Mouse (Mus musculus): ENCODE results near the gene Slc39a9. TPM values are rescaled to one million over a fixed set of nuclear protein-coding genes. Genes with fewer than 3 reads are reported as not detected.
A peak's percentile ranks its signal among the peaks of the same experiment; 100 is the strongest.

Gene Slc39a9
- polyA plus RNA-seq, 1 experiment from 2014 or later, result 24.4 TPM

- no peak overlapping the region for H3K4me3 ChIP-seq
- no peaks in the 10 kb centered on the region for H3K36me3 ChIP-seq
- no peaks in the 10 kb centered on the region for H3K9me3 ChIP-seq
- WGBS, result 73% methylated on average over 9 of the region's 9 CpGs
- H3K27ac ChIP-seq, result no peak overlapping the region
- no peaks in the 10 kb centered on the region for H3K27me3 ChIP-seq (ENCODE audit: insufficient read depth, poor library complexity, severe bottlenecking)
- peaks cover 10% of the 10 kb centered on the region for H3K4me1 ChIP-seq (replicated peaks)
- DNase-seq (ENCODE audit: low spot score), result no peak
These were observed 31.4 kb upstream of the Slc39a9 start for GRCm38 (mm10) chr12:80612113-80612791.

- H3K27me3 ChIP-seq (ENCODE audit: insufficient read depth, poor library complexity, severe bottlenecking), result no peaks in the 10 kb centered on the region
- no peaks in the 10 kb centered on the region for H3K9me3 ChIP-seq
- WGBS, result 58% methylated on average over 7 of the region's 7 CpGs
- peak overlapping the region; percentile 12; the same call in 1 of the 2 replicates for H3K27ac ChIP-seq
- H3K4me1 ChIP-seq (replicated peaks), result peaks cover 10% of the 10 kb centered on the region
- DNase-seq (ENCODE audit: low spot score), result no peak
- H3K36me3 ChIP-seq, result no peaks in the 10 kb centered on the region
- H3K4me3 ChIP-seq, result no peak overlapping the region
These were observed 28.1 kb upstream of the Slc39a9 start for GRCm38 (mm10) chr12:80615371-80616257.

GRCm38 (mm10) chr12:80620501-80620900 lies 23.2 kb upstream of the Slc39a9 start:
- H3K9me3 ChIP-seq, result no peaks in the 10 kb centered on the region
- H3K36me3 ChIP-seq, result no peaks in the 10 kb centered on the region
- no peak overlapping the region for H3K4me3 ChIP-seq
- 80% methylated on average over 5 of the region's 5 CpGs for WGBS
- H3K27ac ChIP-seq, result no peak overlapping the region
- DNase-seq (ENCODE audit: low spot score), result no peak
- no peaks in the 10 kb centered on the region for H3K27me3 ChIP-seq (ENCODE audit: insufficient read depth, poor library complexity, severe bottlenecking)
- peaks cover 10% of the 10 kb centered on the region for H3K4me1 ChIP-seq (replicated peaks)

GRCm38 (mm10) chr12:80631790-80632189 lies 11.9 kb upstream of the Slc39a9 start:
- Histone ChIP-seq H3K4me3 (no peak overlapping the region), H3K36me3 (peaks cover 72% of the 10 kb centered on the region), H3K27me3 (ENCODE audit: insufficient read depth, poor library complexity, severe bottlenecking) (no peaks in the 10 kb centered on the region), H3K27ac (no peak overlapping the region), H3K4me1 (replicated peaks) (peaks cover 22% of the 10 kb centered on the region), H3K9me3 (no peaks in the 10 kb centered on the region)
- 90% methylated on average over 5 of the region's 5 CpGs for WGBS
- no peak for DNase-seq (ENCODE audit: low spot score)

GRCm38 (mm10) chr12:80642725-80643692 lies 674 bp upstream of the Slc39a9 start:
- peaks cover 48% of the 10 kb centered on the region for H3K36me3 ChIP-seq
- H3K4me3 ChIP-seq, result peak overlapping the region; percentile 99
- peak; percentile 79 for DNase-seq (ENCODE audit: low spot score)
- H3K4me1 ChIP-seq (replicated peaks), result peaks cover 41% of the 10 kb centered on the region
- peak overlapping the region; percentile 97 for H3K27ac ChIP-seq
- H3K9me3 ChIP-seq, result no peaks in the 10 kb centered on the region
- H3K27me3 ChIP-seq (ENCODE audit: insufficient read depth, poor library complexity, severe bottlenecking), result no peaks in the 10 kb centered on the region
- WGBS, result 3% methylated on average over 48 of the region's 48 CpGs

GRCm38 (mm10) chr12:80644506-80644868 lies 804 bp downstream of the Slc39a9 start:
- Histone ChIP-seq H3K27me3 (ENCODE audit: insufficient read depth, poor library complexity, severe bottlenecking) (no peaks in the 10 kb centered on the region), H3K9me3 (no peaks in the 10 kb centered on the region), H3K4me3 (peak overlapping the region; percentile 99), H3K4me1 (replicated peaks) (peaks cover 41% of the 10 kb centered on the region), H3K36me3 (peaks cover 46% of the 10 kb centered on the region), H3K27ac (peak overlapping the region; percentile 97)
- DNase-seq (ENCODE audit: low spot score), result no peak
- 11% methylated on average over 18 of the region's 18 CpGs for WGBS

- Histone ChIP-seq H3K4me1 (replicated peaks) (peaks cover 41% of the 10 kb centered on the region), H3K27me3 (ENCODE audit: insufficient read depth, poor library complexity, severe bottlenecking) (no peaks in the 10 kb centered on the region), H3K27ac (no peak overlapping the region), H3K36me3 (peaks cover 34% of the 10 kb centered on the region), H3K4me3 (no peak overlapping the region), H3K9me3 (no peaks in the 10 kb centered on the region)
- DNase-seq (ENCODE audit: low spot score), result no peak
- 96% methylated on average over 3 of the region's 3 CpGs for WGBS
These were observed 2.7 kb downstream of the Slc39a9 start for GRCm38 (mm10) chr12:80646377-80646776.

- H3K4me3 ChIP-seq, result no peak overlapping the region
- DNase-seq (ENCODE audit: low spot score), result no peak
- H3K27ac ChIP-seq, result no peak overlapping the region
- 94% methylated on average over 7 of the region's 7 CpGs for WGBS
- peaks cover 9% of the 10 kb centered on the region for H3K36me3 ChIP-seq
- H3K9me3 ChIP-seq, result no peaks in the 10 kb centered on the region
- H3K27me3 ChIP-seq (ENCODE audit: insufficient read depth, poor library complexity, severe bottlenecking), result no peaks in the 10 kb centered on the region
- H3K4me1 ChIP-seq (replicated peaks), result no peaks in the 10 kb centered on the region
These were observed 10.4 kb downstream of the Slc39a9 start for GRCm38 (mm10) chr12:80653951-80654658.

- WGBS, result 95% methylated on average over 3 of the region's 3 CpGs
These were observed 11.0 kb downstream of the Slc39a9 start for GRCm38 (mm10) chr12:80654659-80655025.

GRCm38 (mm10) chr12:80658661-80659060 lies 15.0 kb downstream of the Slc39a9 start:
- Histone ChIP-seq H3K4me3 (no peak overlapping the region), H3K27me3 (ENCODE audit: insufficient read depth, poor library complexity, severe bottlenecking) (no peaks in the 10 kb centered on the region), H3K9me3 (no peaks in the 10 kb centered on the region), H3K36me3 (peaks cover 11% of the 10 kb centered on the region), H3K27ac (no peak overlapping the region), H3K4me1 (replicated peaks) (no peaks in the 10 kb centered on the region)
- DNase-seq (ENCODE audit: low spot score), result no peak
- WGBS, result 94% methylated on average over 6 of the region's 6 CpGs

More at GRCm38 (mm10) chr12:80654659-80655025, 11.0 kb downstream of the Slc39a9 start:
- H3K27me3 ChIP-seq (ENCODE audit: insufficient read depth, poor library complexity, severe bottlenecking), result no peaks in the 10 kb centered on the region
- no peak overlapping the region for H3K27ac ChIP-seq
- H3K4me3 ChIP-seq, result no peak overlapping the region
- peaks cover 6% of the 10 kb centered on the region; the same call in 1 of the 2 replicates for H3K36me3 ChIP-seq
- H3K4me1 ChIP-seq (replicated peaks), result no peaks in the 10 kb centered on the region
- no peak for DNase-seq (ENCODE audit: low spot score)
- H3K9me3 ChIP-seq, result no peaks in the 10 kb centered on the region

- Histone ChIP-seq H3K4me3 (no peak overlapping the region), H3K9me3 (no peaks in the 10 kb centered on the region), H3K27ac (no peak overlapping the region), H3K36me3 (peaks cover 29% of the 10 kb centered on the region), H3K27me3 (ENCODE audit: insufficient read depth, poor library complexity, severe bottlenecking) (no peaks in the 10 kb centered on the region), H3K4me1 (replicated peaks) (no peaks in the 10 kb centered on the region)
- DNase-seq (ENCODE audit: low spot score), result no peak
- WGBS, result 95% methylated on average over 10 of the region's 10 CpGs
These were observed 18.6 kb downstream of the Slc39a9 start for GRCm38 (mm10) chr12:80662322-80662721.

GRCm38 (mm10) chr12:80663935-80664334 lies 20.3 kb downstream of the Slc39a9 start:
- peaks cover 42% of the 10 kb centered on the region for H3K36me3 ChIP-seq
- H3K27me3 ChIP-seq (ENCODE audit: insufficient read depth, poor library complexity, severe bottlenecking), result no peaks in the 10 kb centered on the region
- no peak overlapping the region for H3K4me3 ChIP-seq
- 85% methylated on average over 2 of the region's 2 CpGs for WGBS
- no peak for DNase-seq (ENCODE audit: low spot score)
- no peaks in the 10 kb centered on the region for H3K4me1 ChIP-seq (replicated peaks)
- H3K9me3 ChIP-seq, result no peaks in the 10 kb centered on the region
- no peak overlapping the region for H3K27ac ChIP-seq
